Mouse (Mus musculus): ENCODE data around the gene Rtf2. TPM values are rescaled to one million over a fixed set of nuclear protein-coding genes. Genes with fewer than 3 reads are reported as not detected.

Gene Rtf2
- polyA plus RNA-seq, 1 experiment from 2014 or later = 99.2 TPM

DNA sequence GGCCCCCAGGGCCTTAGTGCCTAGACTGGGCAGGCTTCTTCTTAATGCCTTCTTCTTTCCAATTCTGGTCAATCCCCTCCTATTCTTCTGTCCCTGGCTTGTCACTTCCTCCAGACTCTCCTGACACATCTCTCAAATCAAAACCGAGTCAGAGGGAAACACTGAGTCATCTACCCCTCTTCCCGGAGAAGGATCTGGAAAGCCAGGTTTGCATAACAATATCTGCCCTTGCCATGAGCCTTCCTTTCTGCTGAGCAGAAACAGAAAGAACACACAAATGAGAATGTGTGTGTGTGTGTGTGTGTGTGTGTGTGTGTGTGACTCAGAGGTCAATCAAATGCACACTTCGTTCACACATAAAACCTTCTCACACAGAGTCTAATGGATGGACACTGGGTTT lies 58.5 kb downstream of the Rtf2 start:
- H3K27ac ChIP-seq = no peak overlapping the region
- ATAC-seq = no peak
- H3K27me3 ChIP-seq = no peaks in the 10 kb centered on the region
- H3K9me3 ChIP-seq (replicated peaks) = no peaks in the 10 kb centered on the region
- H3K4me1 ChIP-seq = no peaks in the 10 kb centered on the region
- H3K36me3 ChIP-seq (ENCODE audit: poor library complexity, severe bottlenecking) = no peaks in the 10 kb centered on the region
- H3K4me3 ChIP-seq = no peak overlapping the region
- WGBS = 63% methylated on average over 3 of the region's 3 CpGs
- H3K9ac ChIP-seq = no peak overlapping the region
- H3K4me2 ChIP-seq = no peak overlapping the region

DNA sequence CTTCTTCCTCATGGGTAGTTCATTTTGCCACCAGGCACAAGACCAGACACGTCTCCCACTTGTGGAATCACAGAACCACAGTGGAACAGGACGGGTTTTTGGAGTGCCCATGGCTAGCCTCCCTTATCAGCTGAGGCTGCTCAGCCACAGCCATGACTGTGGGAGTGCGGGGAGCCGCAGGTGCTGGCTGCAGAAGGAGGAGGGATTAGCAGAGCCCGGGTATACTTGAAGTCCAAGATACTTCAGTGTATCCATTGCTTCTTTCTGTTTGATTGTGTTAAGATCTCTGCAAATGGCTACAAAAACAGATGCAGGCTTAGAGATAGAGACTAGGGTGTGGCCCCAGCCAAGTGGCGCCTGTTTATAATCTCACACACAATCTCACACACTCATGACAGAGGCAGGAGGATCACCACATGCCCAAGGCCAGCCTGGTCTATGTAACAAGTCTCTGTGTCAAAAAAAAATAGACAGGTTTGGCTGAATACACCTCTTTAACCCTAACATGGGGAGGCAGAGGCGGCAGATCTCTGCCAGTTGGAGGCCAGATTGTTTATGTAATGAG lies 60.5 kb downstream of the Rtf2 start:
- Histone ChIP-seq H3K9me3 (replicated peaks) (no peaks in the 10 kb centered on the region), H3K4me2 (no peak overlapping the region), H3K27me3 (no peaks in the 10 kb centered on the region), H3K36me3 (ENCODE audit: poor library complexity, severe bottlenecking) (no peaks in the 10 kb centered on the region), H3K4me3 (no peak overlapping the region), H3K27ac (no peak overlapping the region), H3K4me1 (no peaks in the 10 kb centered on the region), H3K9ac (no peak overlapping the region)
- ATAC-seq = no peak
- WGBS = 56% methylated on average over 7 of the region's 7 CpGs

DNA sequence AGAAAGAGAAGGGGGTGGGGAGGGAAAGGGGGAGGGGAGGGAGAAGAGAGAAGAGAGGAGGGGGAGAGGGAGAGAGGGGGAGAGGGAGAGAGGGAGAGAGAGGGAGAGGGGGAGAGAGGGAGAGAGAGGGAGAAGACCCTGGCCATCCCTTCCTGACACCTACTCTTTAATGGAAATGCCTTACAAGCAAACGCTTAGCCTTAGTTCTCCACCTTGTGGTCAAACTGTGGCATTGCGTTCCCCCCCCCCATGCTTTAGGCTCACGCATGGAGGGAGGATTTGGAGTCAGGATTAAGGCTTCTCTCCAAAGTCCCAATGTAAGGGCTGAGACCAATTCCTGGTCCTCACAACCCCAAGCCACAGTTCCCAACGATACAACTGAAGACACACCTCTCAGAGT lies 61.0 kb downstream of the Rtf2 start:
- Histone ChIP-seq H3K4me3 (no peak overlapping the region), H3K27me3 (no peaks in the 10 kb centered on the region), H3K9ac (no peak overlapping the region), H3K36me3 (ENCODE audit: poor library complexity, severe bottlenecking) (no peaks in the 10 kb centered on the region), H3K27ac (no peak overlapping the region), H3K4me2 (no peak overlapping the region), H3K4me1 (no peaks in the 10 kb centered on the region), H3K9me3 (replicated peaks) (no peaks in the 10 kb centered on the region)
- WGBS = 1% methylated on average over 4 of the region's 4 CpGs
- ATAC-seq = peak; percentile 21; the same call in 1 of the 2 replicates

DNA sequence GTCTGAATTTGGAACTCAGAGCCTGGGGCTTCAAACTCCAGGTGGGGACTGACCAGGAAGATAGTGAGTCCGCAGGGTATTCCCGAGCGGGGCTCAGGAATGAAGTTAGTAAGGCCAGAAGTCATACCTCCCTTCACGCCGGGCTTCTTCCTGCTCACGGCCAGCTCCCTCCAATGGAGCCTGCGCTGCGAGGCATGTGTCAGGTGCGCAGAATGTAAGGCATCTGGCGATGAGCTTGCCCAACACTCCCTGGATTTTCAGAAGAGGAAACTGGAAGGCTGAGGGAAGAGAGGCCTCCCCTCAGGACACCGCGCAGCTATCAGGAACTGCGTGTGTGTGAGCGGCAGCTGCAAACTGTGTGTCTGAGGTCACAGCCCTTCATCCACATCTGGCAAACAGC lies 61.8 kb downstream of the Rtf2 start:
- no peak overlapping the region for H3K4me2 ChIP-seq
- no peaks in the 10 kb centered on the region for H3K36me3 ChIP-seq (ENCODE audit: poor library complexity, severe bottlenecking)
- no peak for ATAC-seq
- 79% methylated on average over 14 of the region's 14 CpGs for WGBS
- H3K4me1 ChIP-seq = no peaks in the 10 kb centered on the region
- H3K27ac ChIP-seq = no peak overlapping the region
- no peak overlapping the region for H3K4me3 ChIP-seq
- H3K9me3 ChIP-seq (replicated peaks) = no peaks in the 10 kb centered on the region
- H3K9ac ChIP-seq = no peak overlapping the region
- no peaks in the 10 kb centered on the region for H3K27me3 ChIP-seq

DNA sequence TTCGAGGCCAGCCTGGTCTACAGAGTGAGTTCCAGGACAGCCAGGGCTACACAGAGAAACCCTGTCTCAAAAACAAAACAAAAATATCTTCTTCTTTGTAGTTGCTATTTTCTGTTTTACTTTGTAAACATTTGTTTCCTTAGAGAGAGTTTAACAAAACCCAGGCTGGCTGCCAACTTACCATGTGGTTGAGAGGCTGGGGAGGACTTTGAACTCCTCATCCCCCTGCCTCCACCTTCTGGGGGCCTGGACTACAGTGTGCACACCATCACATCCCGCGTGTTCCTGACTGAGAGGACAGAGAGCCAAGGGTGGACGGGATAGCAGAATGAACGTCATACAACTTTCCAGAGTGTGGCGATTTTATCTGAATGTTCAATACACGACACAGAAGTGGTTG lies 65.8 kb downstream of the Rtf2 start:
- Histone ChIP-seq H3K4me1 (no peaks in the 10 kb centered on the region), H3K4me3 (no peak overlapping the region), H3K36me3 (ENCODE audit: poor library complexity, severe bottlenecking) (no peaks in the 10 kb centered on the region), H3K27ac (no peak overlapping the region), H3K9me3 (replicated peaks) (no peaks in the 10 kb centered on the region), H3K4me2 (no peak overlapping the region), H3K27me3 (no peaks in the 10 kb centered on the region), H3K9ac (no peak overlapping the region)
- ATAC-seq = no peak
- WGBS = 84% methylated on average over 7 of the region's 7 CpGs

GRCm38 (mm10) chr2:172510056-172510712 lies 69.8 kb downstream of the Rtf2 start:
- Histone ChIP-seq H3K4me1 (no peaks in the 10 kb centered on the region), H3K36me3 (ENCODE audit: poor library complexity, severe bottlenecking) (no peaks in the 10 kb centered on the region), H3K4me2 (no peak overlapping the region), H3K9me3 (replicated peaks) (no peaks in the 10 kb centered on the region), H3K9ac (no peak overlapping the region), H3K4me3 (no peak overlapping the region), H3K27ac (no peak overlapping the region), H3K27me3 (no peaks in the 10 kb centered on the region; the same call in 1 of the 2 replicates)
- ATAC-seq = no peak
- WGBS = 92% methylated on average over 15 of the region's 15 CpGs

GRCm38 (mm10) chr2:172510899-172511298 lies 70.5 kb downstream of the Rtf2 start:
- H3K36me3 ChIP-seq (ENCODE audit: poor library complexity, severe bottlenecking) = no peaks in the 10 kb centered on the region
- no peak for ATAC-seq
- no peak overlapping the region for H3K9ac ChIP-seq
- no peak overlapping the region for H3K27ac ChIP-seq
- no peaks in the 10 kb centered on the region for H3K4me1 ChIP-seq
- WGBS = 65% methylated on average over 3 of the region's 3 CpGs
- H3K27me3 ChIP-seq = no peaks in the 10 kb centered on the region; the same call in 1 of the 2 replicates
- H3K9me3 ChIP-seq (replicated peaks) = no peaks in the 10 kb centered on the region
- no peak overlapping the region for H3K4me2 ChIP-seq
- H3K4me3 ChIP-seq = no peak overlapping the region

GRCm38 (mm10) chr2:172516407-172516992 lies 76.1 kb downstream of the Rtf2 start:
- H3K36me3 ChIP-seq (ENCODE audit: poor library complexity, severe bottlenecking) = no peaks in the 10 kb centered on the region
- H3K9me3 ChIP-seq (replicated peaks) = no peaks in the 10 kb centered on the region
- ATAC-seq = no peak
- 27% methylated on average over 11 of the region's 11 CpGs for WGBS
- H3K27ac ChIP-seq = no peak overlapping the region
- H3K9ac ChIP-seq = no peak overlapping the region
- no peak overlapping the region for H3K4me3 ChIP-seq
- H3K4me1 ChIP-seq = no peaks in the 10 kb centered on the region
- no peak overlapping the region for H3K4me2 ChIP-seq
- H3K27me3 ChIP-seq = peaks cover 3% of the 10 kb centered on the region; the same call in 1 of the 2 replicates

Other genes with a start within 250 kb of the Rtf2 start
- gene Mc3r, start 192.1 kb upstream of the Rtf2 start, polyA plus RNA-seq (2015; fragmentation: Nextera tagmentation; extraction: Ambion mirVana) = 0.10 and 0.15 TPM in 2 replicates
- gene Fam210b, start 95.0 kb upstream of the Rtf2 start, polyA plus RNA-seq (2015; fragmentation: Nextera tagmentation; extraction: Ambion mirVana) = 39.5 and 41.9 TPM in 2 replicates
- gene Aurka, start 70.0 kb upstream of the Rtf2 start, polyA plus RNA-seq (2015; fragmentation: Nextera tagmentation; extraction: Ambion mirVana) = 100 and 102 TPM in 2 replicates
- gene Cstf1, start 69.9 kb upstream of the Rtf2 start, polyA plus RNA-seq (2015; fragmentation: Nextera tagmentation; extraction: Ambion mirVana) = 36.8 and 37.9 TPM in 2 replicates
- 0.05 TPM in 1 of 2 replicates, not detected in the other for gene Cass4, start 46.8 kb upstream of the Rtf2 start, polyA plus RNA-seq (2015; fragmentation: Nextera tagmentation; extraction: Ambion mirVana)
- 1.6 and 2.4 TPM in 2 replicates for gene Gcnt7, start 18.0 kb downstream of the Rtf2 start, polyA plus RNA-seq (2015; fragmentation: Nextera tagmentation; extraction: Ambion mirVana)
- gene Fam209, start 32.0 kb downstream of the Rtf2 start, polyA plus RNA-seq (2015; fragmentation: Nextera tagmentation; extraction: Ambion mirVana) = 0.76 and 0.98 TPM in 2 replicates
- 35.1 and 35.4 TPM in 2 replicates for gene Tfap2c, start 109.0 kb downstream of the Rtf2 start, polyA plus RNA-seq (2015; fragmentation: Nextera tagmentation; extraction: Ambion mirVana)

All from forebrain, embryonic 13.5 days (tissue).